Mouse (Mus musculus): ENCODE results near the gene Cd248.

Gene Cd248

GRCm38 (mm10) chr19:5052166-5052822, 15.6 kb upstream of the Cd248 start:
- DNase-seq (ENCODE audit: low spot score in 2 of 2), result no peak

- DNase-seq (ENCODE audit: low spot score in 2 of 2), result no peak
Measured at GRCm38 (mm10) chr19:5052853-5053252, 15.0 kb upstream of the Cd248 start.

- DNase-seq (ENCODE audit: low spot score in 2 of 2), result peak in 1 of 2 experiments; percentile 55
Measured at GRCm38 (mm10) chr19:5053909-5054308, 14.0 kb upstream of the Cd248 start.

- peak in 1 of 2 experiments; percentile 49 for DNase-seq (ENCODE audit: low spot score in 2 of 2)
Measured at GRCm38 (mm10) chr19:5056251-5056650, 11.6 kb upstream of the Cd248 start.

GRCm38 (mm10) chr19:5057876-5058775, 9.8 kb upstream of the Cd248 start:
- DNase-seq (ENCODE audit: low spot score in 2 of 2), result no peak

GRCm38 (mm10) chr19:5058801-5059771, 8.8 kb upstream of the Cd248 start:
- no peak for DNase-seq (ENCODE audit: low spot score in 2 of 2)

- no peak for DNase-seq (ENCODE audit: low spot score in 2 of 2)
Measured at GRCm38 (mm10) chr19:5060365-5061330, 7.2 kb upstream of the Cd248 start.

GRCm38 (mm10) chr19:5062041-5062440, 5.8 kb upstream of the Cd248 start:
- no peak for DNase-seq (ENCODE audit: low spot score in 2 of 2)

GRCm38 (mm10) chr19:5062446-5062845, 5.4 kb upstream of the Cd248 start:
- no peak for DNase-seq (ENCODE audit: low spot score in 2 of 2)

GRCm38 (mm10) chr19:5065104-5065503, 2.8 kb upstream of the Cd248 start:
- no peak for DNase-seq (ENCODE audit: low spot score in 2 of 2)

GRCm38 (mm10) chr19:5067040-5067799, 658 bp upstream of the Cd248 start:
- DNase-seq (ENCODE audit: low spot score in 2 of 2), result no peak

GRCm38 (mm10) chr19:5068570-5069234, 824 bp downstream of the Cd248 start:
- no peak for DNase-seq (ENCODE audit: low spot score in 2 of 2)

- DNase-seq (ENCODE audit: low spot score in 2 of 2), result no peak
Measured at GRCm38 (mm10) chr19:5069486-5069885, 1.6 kb downstream of the Cd248 start.

- no peak for DNase-seq (ENCODE audit: low spot score in 2 of 2)
Measured at GRCm38 (mm10) chr19:5069978-5070377, 2.1 kb downstream of the Cd248 start.

GRCm38 (mm10) chr19:5071077-5071476, 3.2 kb downstream of the Cd248 start:
- no peak for DNase-seq (ENCODE audit: low spot score in 2 of 2)

GRCm38 (mm10) chr19:5071545-5072369, 3.9 kb downstream of the Cd248 start:
- DNase-seq (ENCODE audit: low spot score in 2 of 2), result no peak

GRCm38 (mm10) chr19:5072389-5073019, 4.6 kb downstream of the Cd248 start:
- DNase-seq (ENCODE audit: low spot score in 2 of 2), result no peak

- peak in 1 of 2 experiments; percentile 37 for DNase-seq (ENCODE audit: low spot score in 2 of 2)
Measured at GRCm38 (mm10) chr19:5073028-5073427, 5.2 kb downstream of the Cd248 start.

Data from thymus, postnatal 10 days (tissue).